Mouse (Mus musculus): Measurements from ENCODE around the gene Hivep3.

The Hivep3 gene

GRCm38 (mm10) chr4:119733184-119733880 lies at the start of gene Hivep3:
Hivep3 (plus strand) TSS chr4:119733784.
- in situ Hi-C loops (cut with MboI, MseI), result no loop called here

GRCm38 (mm10) chr4:119685746-119686145 lies 47.8 kb upstream of the Hivep3 start:
- in situ Hi-C loops (cut with MboI, MseI), result no loop called here

- in situ Hi-C loops (cut with MboI, MseI), result no loop called here
Observed at GRCm38 (mm10) chr4:119698339-119698738, 35.2 kb upstream of the Hivep3 start.

- in situ Hi-C loops (cut with MboI, MseI), result no loop called here
Observed at GRCm38 (mm10) chr4:119701269-119701954, 32.2 kb upstream of the Hivep3 start.

GRCm38 (mm10) chr4:119703965-119704364 lies 29.6 kb upstream of the Hivep3 start:
- in situ Hi-C loops (cut with MboI, MseI), result no loop called here

- in situ Hi-C loops (cut with MboI, MseI), result no loop called here
Observed at GRCm38 (mm10) chr4:119707326-119707725, 26.3 kb upstream of the Hivep3 start.

- in situ Hi-C loops (cut with MboI, MseI), result no loop called here
Observed at GRCm38 (mm10) chr4:119707751-119708150, 25.8 kb upstream of the Hivep3 start.

- in situ Hi-C loops (cut with MboI, MseI), result no loop called here
Observed at GRCm38 (mm10) chr4:119710208-119710607, 23.4 kb upstream of the Hivep3 start.

GRCm38 (mm10) chr4:119717443-119717842 lies 16.1 kb upstream of the Hivep3 start:
- in situ Hi-C loops (cut with MboI, MseI), result no loop called here

- in situ Hi-C loops (cut with MboI, MseI), result no loop called here
Observed at GRCm38 (mm10) chr4:119721531-119721930, 12.1 kb upstream of the Hivep3 start.

GRCm38 (mm10) chr4:119726074-119726473 lies 7.5 kb upstream of the Hivep3 start:
- in situ Hi-C loops (cut with MboI, MseI), result no loop called here

GRCm38 (mm10) chr4:119727871-119728270 lies 5.7 kb upstream of the Hivep3 start:
- in situ Hi-C loops (cut with MboI, MseI), result no loop called here

GRCm38 (mm10) chr4:119733942-119734341 lies 358 bp downstream of the Hivep3 start:
- in situ Hi-C loops (cut with MboI, MseI), result no loop called here

GRCm38 (mm10) chr4:119734352-119734751 lies 768 bp downstream of the Hivep3 start:
- in situ Hi-C loops (cut with MboI, MseI), result no loop called here

GRCm38 (mm10) chr4:119738641-119739040 lies 5.1 kb downstream of the Hivep3 start:
- in situ Hi-C loops (cut with MboI, MseI), result no loop called here

- in situ Hi-C loops (cut with MboI, MseI), result no loop called here
Observed at GRCm38 (mm10) chr4:119739301-119740062, 5.9 kb downstream of the Hivep3 start.

- in situ Hi-C loops (cut with MboI, MseI), result no loop called here
Observed at GRCm38 (mm10) chr4:119748341-119748740, 14.8 kb downstream of the Hivep3 start.

GRCm38 (mm10) chr4:119750157-119750556 lies 16.6 kb downstream of the Hivep3 start:
- in situ Hi-C loops (cut with MboI, MseI), result no loop called here

- in situ Hi-C loops (cut with MboI, MseI), result no loop called here
Observed at GRCm38 (mm10) chr4:119750681-119751211, 17.2 kb downstream of the Hivep3 start.

- in situ Hi-C loops (cut with MboI, MseI), result no loop called here
Observed at GRCm38 (mm10) chr4:119751408-119752006, 17.9 kb downstream of the Hivep3 start.

GRCm38 (mm10) chr4:119759574-119760233 lies 26.1 kb downstream of the Hivep3 start:
- in situ Hi-C loops (cut with MboI, MseI), result no loop called here

Measured in T-helper 1 cell (primary cell).